Mouse (Mus musculus) liver, embryonic 11.5 days (tissue): ENCODE results near the gene Hes3. TPM values are rescaled to one million over a fixed set of nuclear protein-coding genes. Genes with fewer than 3 reads are reported as not detected.

Source experiments
- ATAC-seq: fragments of 200-750 bp; cut with Nextera tagmentation; replicated peaks from 2 replicates; pipeline ENCODE4 v1.8.0; 2017; ENCODE audit warnings: moderate number of reproducible peaks, mild to moderate bottlenecking, moderate TSS enrichment, moderate library complexity; ENCODE audit not compliant: low FRiP score
- DNase-seq: peaks from one replicate; pipeline ENCODE4 v3.0.0-alpha.2; 2017; ENCODE audit warnings: low spot score
- H3K27ac ChIP-seq: fragments of 300-500 bp; sonication (generic); 2 replicates; pipeline ENCODE4 v1.5.1; 2014; ENCODE audit warnings: mild to moderate bottlenecking, low read depth, low read length, control low read depth
- H3K27me3 ChIP-seq: fragments of 300-500 bp; sonication (generic); replicated peaks from 2 replicates; pipeline ENCODE4 v1.6.1; 2014; ENCODE audit warnings: low read length, mixed read lengths; ENCODE audit not compliant: control insufficient read depth, insufficient read depth
- H3K36me3 ChIP-seq: fragments of 300-500 bp; sonication (generic); 2 replicates; pipeline ENCODE4 v1.6.1; 2014; ENCODE audit warnings: mild to moderate bottlenecking, low read length, moderate library complexity, mixed read lengths; ENCODE audit not compliant: control insufficient read depth, insufficient read depth
- H3K4me1 ChIP-seq: fragments of 300-500 bp; sonication (generic); replicated peaks from 2 replicates; pipeline ENCODE4 v1.6.1; 2014; ENCODE audit warnings: low read length, mixed read lengths; ENCODE audit not compliant: control insufficient read depth, insufficient read depth
- H3K4me2 ChIP-seq: fragments of 300-500 bp; sonication (generic); 2 replicates; pipeline ENCODE4 v1.6.1; 2014; ENCODE audit warnings: mild to moderate bottlenecking, control low read depth, moderate library complexity
- H3K4me3 ChIP-seq: fragments of 300-500 bp; sonication (generic); 2 replicates; pipeline ENCODE4 v1.5.1; 2014; ENCODE audit warnings: low read depth, low read length, control low read depth
- H3K9ac ChIP-seq: fragments of 300-500 bp; sonication (generic); 2 replicates; pipeline ENCODE4 v1.6.1; 2014; ENCODE audit warnings: low read depth, low read length, control low read depth
- H3K9me3 ChIP-seq: fragments of 300-500 bp; sonication (generic); 2 replicates; pipeline ENCODE4 v1.6.1; 2016; ENCODE audit warnings: low read length, inconsistent platforms, mixed read lengths; ENCODE audit not compliant: control insufficient read depth
- WGBS: fragments of 180-500 bp; shearing (Covaris S2); extraction: QIAGEN DNeasy Blood & Tissue Kit; methylation state at CpG from one replicate; pipeline ENCODE4 v1.1.7; 2014; 5-methylcytosine and 5-hydroxymethylcytosine counted together
- polyA plus RNA-seq: library from polyadenylated mRNA; unstranded; fragments of >200 nt; fragmentation: Nextera tagmentation; extraction: Ambion mirVana; gene quantifications from 2 replicates; pipeline ENCODE4 v1.2.1, GENCODE M21; 2014

Gene Hes3
- polyA plus RNA-seq, 1 experiment from 2014 or later: not detected

GRCm38 (mm10) chr4:152288398-152288945 is 3.0 kb downstream of the Hes3 start:
- no peak for ATAC-seq
- Histone ChIP-seq H3K4me3 (no peak overlapping the region), H3K9ac (no peak overlapping the region), H3K27ac (no peak overlapping the region), H3K4me1 (peaks cover 10% of the 10 kb centered on the region), H3K36me3 (no peaks in the 10 kb centered on the region), H3K27me3 (peaks cover 90% of the 10 kb centered on the region), H3K4me2 (no peak overlapping the region), H3K9me3 (no peaks in the 10 kb centered on the region)
- 59% methylated on average over 18 of the region's 18 CpGs for WGBS
- no peak for DNase-seq

GRCm38 (mm10) chr4:152287317-152288120 is 3.9 kb downstream of the Hes3 start:
- Histone ChIP-seq H3K27ac (no peak overlapping the region), H3K4me2 (no peak overlapping the region), H3K9me3 (no peaks in the 10 kb centered on the region), H3K4me1 (peaks cover 19% of the 10 kb centered on the region), H3K36me3 (no peaks in the 10 kb centered on the region), H3K9ac (no peak overlapping the region), H3K4me3 (no peak overlapping the region), H3K27me3 (peaks cover 92% of the 10 kb centered on the region)
- 25% methylated on average over 19 of the region's 19 CpGs for WGBS
- ATAC-seq (no peak), DNase-seq (no peak)

DNA sequence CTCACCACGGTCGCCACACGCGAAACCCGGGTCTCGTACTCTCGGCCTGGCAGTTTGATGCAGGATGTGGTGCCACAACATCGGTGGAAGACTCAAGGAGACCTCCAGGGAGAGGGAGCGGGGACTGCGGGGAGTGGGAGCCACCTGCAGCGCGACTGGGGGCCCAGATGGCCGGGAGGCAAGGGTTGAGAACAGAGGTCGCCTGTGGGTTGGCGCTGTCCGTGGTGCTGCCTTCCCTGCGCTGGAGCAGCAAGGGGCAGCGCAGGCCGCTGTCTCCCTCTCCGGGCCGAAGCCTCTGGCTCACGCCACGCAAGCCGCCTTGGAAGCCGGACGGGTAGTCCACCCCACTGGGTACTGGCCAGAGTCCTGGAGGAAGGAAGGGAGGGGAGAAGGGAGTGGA is 4.6 kb downstream of the Hes3 start:
- no peak for ATAC-seq
- no peak overlapping the region for H3K27ac ChIP-seq
- H3K27me3 ChIP-seq: peaks cover 92% of the 10 kb centered on the region
- no peaks in the 10 kb centered on the region for H3K36me3 ChIP-seq
- no peaks in the 10 kb centered on the region for H3K9me3 ChIP-seq
- H3K4me1 ChIP-seq: peaks cover 19% of the 10 kb centered on the region
- H3K4me2 ChIP-seq: peak overlapping the region; percentile 16; the same call in 1 of the 2 replicates
- peak; percentile 73 for DNase-seq
- WGBS: 7% methylated on average over 26 of the region's 26 CpGs
- no peak overlapping the region for H3K9ac ChIP-seq
- H3K4me3 ChIP-seq: no peak overlapping the region

DNA sequence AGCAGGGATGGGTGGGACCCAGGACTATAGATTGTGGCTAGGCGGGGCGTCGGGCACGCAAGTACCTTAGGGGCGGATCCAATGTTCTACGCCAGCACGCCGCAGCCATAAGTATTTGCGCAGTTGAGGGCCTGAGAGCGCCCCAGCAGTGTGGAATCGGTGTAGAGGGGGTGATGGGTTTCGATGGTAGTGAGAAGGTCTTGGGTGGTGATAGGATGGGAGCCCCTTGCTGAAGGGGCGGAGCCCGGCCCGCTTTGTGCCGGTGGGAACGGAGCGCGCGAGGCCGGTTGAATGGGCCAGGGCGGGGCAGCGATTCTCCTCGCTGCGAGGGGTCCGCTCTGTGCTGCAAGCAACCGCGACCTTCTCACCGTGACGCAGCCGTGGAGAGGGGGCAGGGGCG is 5.3 kb downstream of the Hes3 start:
- no peak for ATAC-seq
- H3K9me3 ChIP-seq: no peaks in the 10 kb centered on the region
- H3K4me1 ChIP-seq: peaks cover 19% of the 10 kb centered on the region
- H3K9ac ChIP-seq: no peak overlapping the region
- peak overlapping the region; percentile 26 for H3K4me3 ChIP-seq
- WGBS: 7% methylated on average over 32 of the region's 32 CpGs
- H3K36me3 ChIP-seq: no peaks in the 10 kb centered on the region
- peak overlapping the region; percentile 45 for H3K4me2 ChIP-seq
- no peak for DNase-seq
- H3K27ac ChIP-seq: no peak overlapping the region
- H3K27me3 ChIP-seq: peaks cover 92% of the 10 kb centered on the region

DNA sequence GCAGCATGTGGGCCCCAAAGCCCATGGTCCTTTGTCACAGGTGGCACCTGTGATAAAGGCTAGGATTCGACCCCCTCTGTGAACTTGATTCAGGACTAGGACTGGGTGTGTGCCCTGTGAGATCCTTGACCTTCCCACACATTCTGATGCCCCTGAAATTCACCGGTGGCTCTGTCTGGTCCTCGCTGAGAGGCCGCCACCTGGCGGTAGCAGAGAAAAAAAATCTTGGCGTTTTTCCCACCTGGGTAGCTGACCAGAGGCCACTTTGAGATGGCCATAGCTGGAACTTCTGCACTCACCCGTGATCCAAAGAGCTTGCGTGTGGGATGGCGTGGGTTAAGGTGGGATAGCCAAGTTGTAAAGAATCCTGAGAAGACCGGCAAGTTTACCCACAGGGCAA is 6.0 kb downstream of the Hes3 start:
- Histone ChIP-seq H3K4me3 (no peak overlapping the region), H3K4me2 (no peak overlapping the region), H3K36me3 (no peaks in the 10 kb centered on the region), H3K4me1 (peaks cover 19% of the 10 kb centered on the region), H3K27ac (no peak overlapping the region), H3K27me3 (peaks cover 92% of the 10 kb centered on the region), H3K9me3 (no peaks in the 10 kb centered on the region), H3K9ac (no peak overlapping the region)
- DNase-seq (no peak), ATAC-seq (no peak)
- 3% methylated on average over 10 of the region's 10 CpGs for WGBS

DNA sequence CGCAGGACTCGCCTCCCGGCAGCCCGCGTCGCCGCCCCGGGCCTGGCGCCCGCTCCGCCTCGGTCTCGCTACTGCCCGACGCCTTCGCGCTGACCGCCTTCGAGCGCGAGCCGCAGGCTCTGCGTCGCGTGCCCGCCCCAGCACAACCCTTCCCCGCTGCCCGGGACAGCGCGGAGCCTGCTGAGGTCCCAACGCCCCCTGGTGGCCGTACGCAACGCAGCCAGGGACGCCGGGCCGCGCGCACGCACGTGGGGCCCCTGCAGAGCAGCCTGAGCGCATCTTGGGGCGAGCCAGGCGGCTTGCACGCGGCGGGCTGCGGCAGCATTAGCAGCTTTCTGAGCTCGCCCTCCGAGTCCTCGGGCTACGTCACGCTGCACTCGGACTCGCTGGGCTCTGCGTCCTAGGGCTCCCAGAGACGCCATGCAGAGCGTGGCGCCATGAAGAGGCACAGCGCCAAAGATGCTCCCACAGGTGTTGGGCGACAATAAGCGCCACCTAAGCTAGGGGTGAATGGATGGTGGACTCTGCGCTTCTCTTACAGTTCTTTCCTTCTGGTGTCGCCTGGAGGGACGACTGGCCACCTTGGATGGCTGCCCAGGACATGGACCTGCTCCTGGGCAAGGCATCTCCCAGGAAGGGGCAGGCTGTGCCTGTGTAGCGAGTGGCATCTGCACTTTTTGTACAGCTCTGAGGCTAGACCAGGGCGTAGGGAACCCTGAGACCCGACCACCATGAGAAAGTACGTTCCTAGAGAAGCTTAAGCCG is 8.1 kb downstream of the Hes3 start:
- peak overlapping the region; percentile 65 for H3K4me2 ChIP-seq
- DNase-seq (peak; percentile 87), ATAC-seq (peak; percentile 77)
- peaks cover 17% of the 10 kb centered on the region for H3K4me1 ChIP-seq
- peaks cover 87% of the 10 kb centered on the region for H3K27me3 ChIP-seq
- H3K36me3 ChIP-seq: no peaks in the 10 kb centered on the region
- 4% methylated on average over 70 of the region's 70 CpGs for WGBS
- H3K27ac ChIP-seq: no peak overlapping the region
- H3K9ac ChIP-seq: no peak overlapping the region
- H3K9me3 ChIP-seq: no peaks in the 10 kb centered on the region
- H3K4me3 ChIP-seq: peak overlapping the region; percentile 30

- peak overlapping the region; percentile 65 for H3K4me2 ChIP-seq
- no peak overlapping the region for H3K27ac ChIP-seq
- WGBS: 17% methylated on average over 34 of the region's 34 CpGs
- peaks cover 81% of the 10 kb centered on the region for H3K27me3 ChIP-seq
- peaks cover 17% of the 10 kb centered on the region for H3K4me1 ChIP-seq
- no peak for ATAC-seq
- DNase-seq: no peak
- peak overlapping the region; percentile 30 for H3K4me3 ChIP-seq
- H3K9ac ChIP-seq: no peak overlapping the region
- no peaks in the 10 kb centered on the region for H3K36me3 ChIP-seq
- no peaks in the 10 kb centered on the region for H3K9me3 ChIP-seq
Observed at GRCm38 (mm10) chr4:152282721-152283120, 8.7 kb downstream of the Hes3 start.

GRCm38 (mm10) chr4:152281601-152282000 is 9.9 kb downstream of the Hes3 start:
- no peak overlapping the region for H3K4me2 ChIP-seq
- H3K4me3 ChIP-seq: no peak overlapping the region
- H3K4me1 ChIP-seq: peaks cover 17% of the 10 kb centered on the region
- H3K27me3 ChIP-seq: peaks cover 69% of the 10 kb centered on the region
- DNase-seq (no peak), ATAC-seq (no peak)
- H3K36me3 ChIP-seq: no peaks in the 10 kb centered on the region
- H3K27ac ChIP-seq: no peak overlapping the region
- no peaks in the 10 kb centered on the region for H3K9me3 ChIP-seq
- no peak overlapping the region for H3K9ac ChIP-seq
- 43% methylated on average over 15 of the region's 15 CpGs for WGBS
